Mouse (Mus musculus) G1E (cell line): ENCODE measurements at regions not wholly inside any gene's neighbourhood (a gene's known extent, or its start where the extent isn't known, plus 50 kb on each side); places are given as distances from the start of the nearest gene placed in this dataset.

ENCODE experiments used
- CTCF ChIP-seq: IDR thresholded peaks from 2 replicates; pipeline ENCODE4 v1.5.1; 2012; ENCODE audit warnings: low read depth, low read length, inconsistent platforms, mixed read lengths
- GATA1 ChIP-seq: IDR thresholded peaks from 2 replicates; pipeline ENCODE4 v1.6.1; 2012; ENCODE audit warnings: borderline replicate concordance, low read length, inconsistent platforms, mixed read lengths
- GATA2 ChIP-seq: IDR thresholded peaks from 2 replicates; pipeline ENCODE4 v1.6.1; 2012; ENCODE audit warnings: low read depth, low read length, inconsistent platforms, borderline replicate concordance
- POLR2AphosphoS5 ChIP-seq: IDR thresholded peaks from 2 replicates; pipeline ENCODE4 v1.6.1; 2012; ENCODE audit warnings: low read depth, low read length, inconsistent platforms; ENCODE audit not compliant: insufficient replicate concordance

GRCm38 (mm10) chrX:94857501-94857900, 133.1 kb downstream of the Zxdb start:
- TF ChIP-seq GATA2 (no peak), CTCF (no peak), POLR2AphosphoS5 (no peak), GATA1 (no peak)
